Mouse (Mus musculus): ENCODE results near the gene Hist1h2bg.
"Not testable (repeated sequence)": the region's sequence is repeated elsewhere in the genome, so short reads cannot be mapped to it uniquely, and the experiment has no call there.

- not testable (repeated sequence) for TF ChIP-seq CTCF, EP300 (IDR thresholded peaks at IDR 0.05)
These were observed 3.5 kb downstream of the Hist1h2bg start for GRCm38 (mm10) chr13:23574546-23575170.

Data from lung, postnatal 0 days (tissue).